Mouse (Mus musculus): Measurements from ENCODE around the gene Efcab11.

The Efcab11 gene

DNA sequence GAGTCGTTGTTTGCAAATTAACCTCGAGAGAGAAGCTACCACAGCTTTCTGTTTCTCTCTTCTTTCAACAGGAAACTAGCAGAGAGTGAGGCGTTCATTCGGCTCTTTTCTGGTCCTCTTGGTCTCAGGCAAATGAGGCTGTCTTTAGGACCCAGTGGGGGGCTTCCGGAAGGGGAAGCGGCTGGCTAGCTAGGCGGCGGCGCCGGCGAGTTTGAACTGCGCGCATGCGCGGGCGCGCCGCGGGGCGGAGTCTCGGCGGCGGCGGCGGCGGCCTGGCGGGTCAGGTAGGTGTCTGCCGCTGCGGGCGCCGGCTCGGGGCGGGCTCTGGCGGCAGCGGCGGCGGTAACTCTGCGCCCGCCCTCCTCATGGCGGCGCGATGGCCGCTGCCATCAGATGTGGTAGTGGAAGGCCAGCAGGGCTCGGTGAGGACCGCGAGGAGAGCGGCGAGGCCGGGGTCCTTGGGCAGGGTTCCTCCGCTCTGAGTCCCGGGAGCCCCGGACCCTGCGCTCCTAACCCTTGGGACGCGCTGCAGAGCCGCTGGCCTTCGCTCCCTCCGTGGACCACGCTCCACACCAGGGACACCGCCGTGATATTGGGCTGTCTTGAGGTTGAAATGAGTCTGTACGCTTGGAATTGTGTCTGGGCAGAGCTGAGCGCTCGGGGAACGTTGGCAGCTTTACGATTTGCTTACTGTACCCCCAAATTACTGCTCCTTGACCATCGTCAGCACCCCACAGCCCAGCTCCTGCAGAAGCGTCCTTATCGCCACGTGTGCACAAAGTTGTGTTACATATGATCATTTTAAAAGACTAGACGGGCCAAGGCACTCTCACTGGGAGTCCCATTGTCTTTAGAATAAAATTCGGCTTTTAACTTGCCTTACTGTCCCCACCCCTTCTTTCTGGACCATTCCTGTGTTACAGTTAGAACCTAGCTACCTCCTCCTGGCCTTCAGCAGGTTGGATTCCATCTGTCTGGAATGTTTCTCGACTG, at the start of gene Efcab11, which contains the start of gene Tdp1:
Gene Efcab11, minus strand, starts transcription at position 171 of the 993 bp plus-strand sequence.
Gene Tdp1, plus strand, starts transcription at position 249 of the 993 bp plus-strand sequence.
- peak; percentile 83 for DNase-seq (ENCODE audit: low read depth, low spot score)

DNA sequence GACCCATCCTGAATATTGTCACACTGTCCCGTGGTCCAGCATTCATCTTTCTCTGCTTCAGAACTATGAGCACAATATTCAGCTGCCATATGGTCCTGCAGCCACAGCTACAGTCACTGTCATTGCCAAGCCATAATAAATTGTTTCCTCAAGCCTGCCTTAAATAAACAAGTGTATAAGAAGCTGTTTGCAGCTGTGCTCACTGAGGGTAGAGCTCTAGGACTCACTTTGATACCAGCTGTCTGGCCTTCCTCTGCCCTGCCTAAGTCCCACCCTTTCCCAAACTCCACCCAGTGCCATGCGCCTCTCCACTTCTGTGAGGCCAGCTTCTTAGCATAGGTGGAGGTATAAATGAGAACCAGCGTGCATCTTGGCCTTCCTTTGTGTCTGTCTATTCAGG, 49.4 kb upstream of the Efcab11 start:
- no peak for DNase-seq (ENCODE audit: low read depth, low spot score)

DNA sequence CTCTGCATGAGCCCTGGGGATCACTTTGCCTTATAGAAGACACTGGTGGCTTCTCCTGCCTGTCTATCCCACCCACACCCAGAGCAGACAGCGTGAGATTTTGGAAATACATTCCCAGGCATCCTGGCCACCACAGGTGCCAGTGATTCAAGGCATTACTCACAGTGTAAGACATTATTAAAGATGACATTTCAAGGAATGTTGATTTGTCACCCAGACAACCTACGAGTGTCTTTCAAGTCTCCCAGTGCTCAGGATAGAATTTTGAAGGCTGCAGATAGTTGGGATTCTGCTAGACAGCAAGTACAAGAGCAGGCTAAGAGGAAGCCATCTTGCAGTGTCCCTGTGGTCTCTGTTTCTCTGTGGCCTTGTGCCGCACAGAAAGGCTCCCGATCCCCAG, 48.0 kb upstream of the Efcab11 start:
- no peak for DNase-seq (ENCODE audit: low read depth, low spot score)

DNA sequence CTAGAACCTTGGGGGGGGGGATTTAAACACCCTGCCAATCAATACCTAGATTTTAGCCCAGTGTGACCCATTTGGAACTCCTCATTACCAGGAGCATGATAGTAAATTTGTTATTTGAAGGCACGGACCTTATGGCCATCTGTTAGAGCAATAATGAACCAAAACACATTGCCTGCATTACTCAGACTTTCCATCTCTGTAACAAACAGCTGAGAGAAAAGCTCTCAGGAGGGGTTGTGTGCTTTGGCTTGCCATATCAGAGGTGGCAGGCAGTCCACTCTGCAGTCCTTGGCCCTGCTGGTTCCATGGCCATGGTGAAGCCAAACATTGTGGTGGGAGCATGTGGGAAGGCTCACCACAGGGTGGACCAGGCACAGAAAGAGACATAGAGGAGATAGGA, 44.9 kb upstream of the Efcab11 start:
- DNase-seq (ENCODE audit: low read depth, low spot score): no peak

DNA sequence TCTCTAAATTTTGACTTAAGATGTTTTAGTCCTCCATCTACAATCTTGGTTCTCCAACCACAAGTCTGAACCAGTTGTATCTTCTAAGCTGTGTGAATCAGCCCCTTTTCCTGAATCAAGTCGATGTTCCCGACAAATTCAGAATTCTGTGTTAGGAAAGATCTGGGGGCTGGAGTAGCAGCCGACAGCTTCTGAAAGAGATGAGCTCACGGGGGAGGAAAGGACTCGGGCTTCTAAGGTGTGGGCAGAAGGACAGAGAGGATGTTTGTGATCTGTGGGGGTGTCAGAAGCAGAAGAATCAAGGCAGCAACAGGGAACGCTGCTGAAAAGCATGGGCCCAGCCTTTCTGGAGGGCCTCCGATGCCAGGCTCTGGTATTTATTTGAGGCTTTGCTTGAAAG, 44.1 kb upstream of the Efcab11 start:
- no peak for DNase-seq (ENCODE audit: low read depth, low spot score)

DNA sequence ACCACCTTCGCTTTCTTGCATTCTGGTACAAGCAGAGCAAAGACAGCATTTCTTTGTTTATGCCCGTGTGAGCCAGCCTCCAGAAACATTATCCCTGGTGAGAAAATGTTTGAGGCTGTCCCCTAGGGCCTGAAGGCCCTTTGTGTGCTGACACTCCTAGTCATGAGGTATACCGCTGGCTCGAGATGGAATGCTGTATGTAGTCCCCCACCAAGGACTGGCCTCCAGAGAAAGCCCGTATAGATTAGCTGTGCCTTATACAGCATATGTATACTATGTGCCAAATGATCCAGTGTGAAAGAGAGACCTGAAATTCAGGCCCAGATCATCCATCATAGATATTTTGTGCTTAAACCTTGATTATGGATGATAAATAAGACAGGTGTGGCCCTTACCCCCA, 39.5 kb upstream of the Efcab11 start:
- no peak for DNase-seq (ENCODE audit: low read depth, low spot score)

DNA sequence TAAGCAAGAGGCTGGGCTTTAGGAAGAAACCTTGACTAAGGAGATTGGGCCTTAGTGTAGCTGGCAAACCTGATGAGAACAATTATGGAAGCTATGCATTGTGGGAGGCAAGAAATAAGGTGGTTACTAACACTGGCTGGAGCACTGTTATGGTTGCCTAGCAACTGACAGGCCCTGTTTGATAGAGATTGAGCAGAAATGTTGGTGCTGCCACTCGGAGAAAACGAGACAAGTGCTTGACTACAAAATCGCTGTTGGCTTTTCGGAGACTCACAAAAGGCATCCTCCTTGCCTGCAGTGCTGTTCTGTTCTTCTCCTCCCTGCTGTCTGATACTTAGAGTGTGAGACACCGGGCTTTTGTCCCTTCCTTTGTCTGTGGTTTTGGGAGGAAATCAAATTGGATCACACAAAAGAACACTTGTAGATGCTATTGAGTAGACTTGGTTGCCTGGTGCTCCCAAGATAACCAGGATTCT, 38.9 kb upstream of the Efcab11 start:
- no peak for DNase-seq (ENCODE audit: low read depth, low spot score)

DNA sequence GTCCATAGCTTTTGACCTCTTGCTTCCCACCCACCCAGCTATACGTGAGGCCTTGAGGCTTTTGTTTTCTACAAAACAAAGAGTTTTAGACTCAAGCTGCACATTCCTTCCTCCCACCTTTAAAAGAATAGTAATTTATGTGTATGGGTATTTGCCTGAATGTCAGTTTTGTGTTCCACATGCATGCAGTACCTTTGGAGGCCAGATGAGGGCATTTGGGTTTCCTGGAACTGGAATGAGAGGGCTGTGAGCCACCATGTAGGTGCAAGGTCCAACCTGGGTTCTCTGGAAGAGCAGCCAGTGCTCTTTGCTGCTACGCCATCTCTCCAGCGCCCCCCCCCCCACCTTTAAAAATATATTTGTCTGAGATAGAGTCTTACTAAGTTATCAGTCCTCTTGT, 36.8 kb upstream of the Efcab11 start:
- DNase-seq (ENCODE audit: low read depth, low spot score): no peak

DNA sequence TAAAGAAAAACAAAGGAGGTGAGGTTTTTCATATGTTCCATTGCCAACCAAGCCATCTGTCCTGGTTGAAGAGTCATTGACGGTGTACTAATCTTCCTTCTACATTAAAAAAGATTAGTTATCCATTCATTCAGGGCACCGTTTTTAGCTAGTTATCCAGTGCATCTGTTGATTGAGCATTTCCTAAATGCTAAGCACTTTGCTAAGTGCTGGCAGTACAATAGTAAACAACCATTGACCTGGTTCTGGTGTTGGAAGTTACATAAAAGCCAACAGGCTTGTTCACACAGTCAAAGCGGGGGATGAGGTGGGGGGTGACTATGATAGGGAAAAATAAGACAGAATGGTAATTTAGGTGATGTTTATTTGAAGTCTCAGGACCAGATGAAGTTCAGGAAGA, 35.4 kb upstream of the Efcab11 start:
- DNase-seq (ENCODE audit: low read depth, low spot score): no peak

DNA sequence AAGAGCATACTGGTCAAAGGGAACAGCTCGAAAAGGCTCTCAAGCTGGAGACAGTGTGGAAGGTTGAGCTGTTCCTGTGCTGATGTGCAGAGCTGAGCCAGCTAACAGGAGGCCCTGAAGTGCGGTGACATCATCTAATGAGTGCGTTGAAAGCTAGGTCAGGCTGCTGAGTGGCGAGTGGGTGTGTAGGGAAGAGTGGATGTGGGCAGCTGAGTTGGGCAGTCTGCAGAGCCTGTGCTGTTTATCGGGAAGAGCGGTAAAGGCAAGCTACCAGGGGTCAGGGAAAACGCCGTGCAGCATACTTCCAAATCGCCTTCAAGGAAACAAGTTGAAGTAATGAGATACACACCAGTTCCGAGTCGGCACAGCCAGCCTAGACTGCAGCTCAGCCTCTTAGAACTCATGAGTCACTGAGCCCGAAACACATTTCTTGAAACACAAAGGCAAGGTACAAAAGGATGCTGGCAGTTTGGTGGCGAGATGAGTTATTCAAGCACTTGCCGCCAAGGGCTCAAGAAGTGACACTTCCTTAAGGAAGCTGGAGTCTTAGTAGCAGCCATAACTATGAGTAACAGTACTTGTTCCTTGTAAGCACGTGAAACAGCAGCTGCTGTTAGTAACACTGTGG, 33.7 kb upstream of the Efcab11 start:
- DNase-seq (ENCODE audit: low read depth, low spot score): no peak

DNA sequence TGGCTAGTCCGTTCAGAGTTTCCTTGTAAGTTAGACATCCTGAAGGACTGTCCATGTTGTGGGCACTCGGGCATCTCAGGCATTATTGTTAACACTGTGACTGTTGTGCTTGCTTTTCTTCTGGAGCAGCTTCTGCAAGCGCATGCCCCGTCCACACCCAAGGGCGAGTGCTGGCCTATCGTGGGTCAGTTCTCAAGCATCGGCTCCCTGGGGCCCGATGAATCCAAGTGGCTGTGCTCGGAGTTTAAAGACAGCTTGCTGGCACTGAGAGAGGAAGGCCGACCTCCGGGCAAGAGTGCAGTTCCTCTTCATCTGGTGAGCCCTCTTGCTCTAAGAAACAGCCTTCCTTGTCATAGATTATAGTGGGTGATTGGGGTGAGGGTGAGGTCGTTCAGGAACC, 27.2 kb upstream of the Efcab11 start:
- DNase-seq (ENCODE audit: low read depth, low spot score): no peak

DNA sequence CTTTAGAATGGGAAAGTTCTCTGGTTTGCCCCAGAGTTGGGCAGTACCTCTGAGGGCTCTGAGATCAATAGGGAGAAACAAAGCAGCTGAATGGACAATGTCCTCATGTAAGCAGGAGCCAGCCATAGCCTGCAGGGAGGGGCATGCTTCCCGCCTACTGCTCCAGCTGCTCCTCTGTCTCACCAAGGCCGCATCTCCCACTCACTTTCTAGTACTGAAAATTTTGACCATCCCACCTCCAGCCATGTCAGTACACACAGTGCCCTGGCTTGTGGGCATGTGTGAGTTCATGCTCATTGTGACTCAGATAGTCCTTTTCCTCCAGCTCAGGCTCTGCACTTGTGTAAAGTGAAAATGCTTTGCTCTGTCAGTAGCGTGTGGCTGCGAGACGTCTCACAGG, 20.3 kb upstream of the Efcab11 start:
- no peak for DNase-seq (ENCODE audit: low read depth, low spot score)

DNA sequence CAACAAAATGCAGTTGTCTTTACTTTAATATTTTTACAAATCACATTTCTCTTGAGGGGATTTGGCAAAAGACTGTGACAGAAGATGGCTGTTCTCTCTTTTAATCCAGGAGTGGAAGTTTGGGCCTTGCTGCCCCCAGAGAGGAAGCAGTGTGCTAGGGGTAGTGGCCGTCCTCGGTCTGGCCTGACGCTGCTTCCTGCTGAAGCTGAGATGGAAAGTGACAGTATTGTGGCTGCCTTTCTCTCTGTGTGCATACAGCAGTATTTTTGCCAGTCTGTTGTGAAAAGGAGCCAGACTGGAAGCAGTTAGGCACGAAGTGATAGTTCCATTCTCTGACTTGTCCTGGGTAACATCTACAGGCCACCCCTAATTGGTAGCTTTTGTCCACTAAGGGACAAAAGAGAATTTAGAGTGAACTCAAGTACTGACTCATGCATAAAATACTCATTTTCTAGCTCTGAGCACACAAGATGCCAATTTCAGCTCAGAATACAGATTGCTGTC, 18.7 kb upstream of the Efcab11 start:
- DNase-seq (ENCODE audit: low read depth, low spot score): no peak

DNA sequence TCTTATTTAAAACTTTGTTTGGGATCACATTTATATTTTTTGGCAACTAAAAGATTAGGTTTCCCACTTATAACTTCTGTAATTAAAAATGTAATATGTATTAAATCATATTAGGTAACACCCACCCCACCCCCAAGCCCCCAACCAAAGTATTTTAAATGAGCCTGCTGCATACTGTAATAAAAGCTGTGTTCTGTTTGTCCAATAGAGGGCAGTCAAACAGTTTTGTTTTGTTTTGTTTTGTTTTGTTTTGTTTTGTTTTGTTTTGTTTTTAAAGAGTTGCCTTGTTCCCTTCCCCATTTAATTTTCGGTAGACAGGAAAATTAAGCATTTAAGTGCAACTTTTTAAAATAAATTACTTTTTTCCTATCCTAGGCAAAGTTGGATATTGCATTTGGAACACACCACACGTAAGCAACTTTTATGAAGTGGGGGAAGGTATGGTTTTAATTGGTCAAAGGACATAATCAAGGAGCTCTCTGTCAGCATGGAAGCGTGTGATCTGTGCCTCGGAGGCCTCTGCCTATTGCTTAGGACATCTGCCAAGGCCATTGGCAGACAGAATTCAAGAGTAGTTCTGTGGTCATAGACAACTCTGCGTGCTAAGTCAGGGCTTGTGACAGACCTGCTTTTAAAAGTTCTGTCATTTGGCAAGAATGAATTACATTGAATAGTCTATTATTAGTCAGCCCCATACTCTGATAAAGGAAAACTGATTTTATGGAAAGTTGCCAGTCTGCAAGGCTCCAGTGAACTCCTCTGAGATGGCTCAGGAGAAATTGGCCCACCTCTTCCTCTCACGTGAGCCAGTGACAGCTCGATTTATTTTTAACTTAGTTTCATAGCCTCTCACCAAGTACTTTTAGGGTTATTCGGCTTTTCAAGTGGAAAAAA, 18.0 kb upstream of the Efcab11 start:
- no peak for DNase-seq (ENCODE audit: low read depth, low spot score)

DNA sequence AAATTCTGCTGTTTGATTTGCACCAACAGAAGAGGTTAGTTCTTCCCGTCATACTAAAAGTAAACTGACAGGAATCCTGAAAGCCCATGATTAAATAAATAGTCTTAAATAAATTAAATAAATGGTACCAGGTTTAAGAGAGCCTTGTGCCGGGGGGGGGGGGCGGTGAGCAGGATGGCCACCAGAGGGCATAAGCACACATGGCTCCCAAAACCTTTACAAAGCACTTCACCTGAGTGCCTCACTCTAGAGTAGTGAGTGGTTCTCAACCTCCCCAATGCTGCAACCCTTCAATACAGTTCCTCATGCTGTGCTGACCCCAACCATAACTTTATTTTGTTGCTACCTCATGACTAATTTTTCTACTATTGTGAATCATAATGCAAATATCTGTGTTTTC, 15.8 kb upstream of the Efcab11 start:
- DNase-seq (ENCODE audit: low read depth, low spot score): no peak

DNA sequence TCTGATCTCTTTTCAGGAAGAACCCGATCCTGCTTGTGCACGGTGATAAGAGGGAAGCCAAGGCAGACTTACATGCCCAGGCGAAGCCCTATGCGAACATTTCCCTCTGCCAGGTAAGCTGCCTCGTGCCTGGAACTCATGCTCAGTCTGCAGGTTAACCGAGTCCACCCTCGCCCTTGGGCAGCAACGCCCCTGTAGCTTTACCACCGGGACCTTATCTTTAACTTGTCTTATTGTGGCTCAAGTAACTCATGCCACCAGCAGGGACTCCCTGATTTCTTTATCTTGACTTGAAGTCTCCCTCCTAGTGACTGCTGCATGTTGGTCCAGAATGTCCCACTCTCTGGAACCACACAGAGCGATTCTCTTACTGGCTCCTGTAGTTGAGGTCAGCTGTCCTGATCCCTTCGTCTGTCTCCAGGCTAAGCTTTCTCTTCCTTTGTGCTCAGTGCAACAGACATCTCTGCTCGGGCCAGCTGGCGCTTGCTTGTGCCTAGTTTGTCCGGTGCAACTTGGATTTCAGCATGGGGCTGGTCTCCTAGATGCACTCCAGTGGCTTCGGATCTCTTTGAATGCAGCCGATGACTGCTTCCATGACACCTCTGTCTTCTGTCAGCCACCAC, 14.1 kb upstream of the Efcab11 start:
- DNase-seq (ENCODE audit: low read depth, low spot score): no peak

DNA sequence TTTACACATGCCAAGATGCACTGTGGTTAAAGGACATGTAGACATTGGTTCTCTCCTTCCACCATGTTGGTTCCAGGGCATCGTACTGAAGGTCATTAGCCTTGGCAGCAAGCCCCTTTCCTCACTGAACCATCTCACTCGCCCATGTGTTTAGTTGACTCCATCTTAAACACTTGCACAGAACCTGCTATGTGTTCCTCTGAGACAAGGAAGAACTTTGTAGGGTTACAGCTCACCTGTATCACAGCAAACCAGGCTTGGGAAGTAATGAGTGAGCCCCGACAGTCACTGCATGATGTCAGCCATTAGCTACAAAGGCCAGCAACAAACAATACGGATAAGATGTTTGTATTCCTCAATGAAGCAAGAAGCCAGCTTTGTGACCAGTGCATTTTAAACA, 13.6 kb upstream of the Efcab11 start:
- DNase-seq (ENCODE audit: low read depth, low spot score): no peak

DNA sequence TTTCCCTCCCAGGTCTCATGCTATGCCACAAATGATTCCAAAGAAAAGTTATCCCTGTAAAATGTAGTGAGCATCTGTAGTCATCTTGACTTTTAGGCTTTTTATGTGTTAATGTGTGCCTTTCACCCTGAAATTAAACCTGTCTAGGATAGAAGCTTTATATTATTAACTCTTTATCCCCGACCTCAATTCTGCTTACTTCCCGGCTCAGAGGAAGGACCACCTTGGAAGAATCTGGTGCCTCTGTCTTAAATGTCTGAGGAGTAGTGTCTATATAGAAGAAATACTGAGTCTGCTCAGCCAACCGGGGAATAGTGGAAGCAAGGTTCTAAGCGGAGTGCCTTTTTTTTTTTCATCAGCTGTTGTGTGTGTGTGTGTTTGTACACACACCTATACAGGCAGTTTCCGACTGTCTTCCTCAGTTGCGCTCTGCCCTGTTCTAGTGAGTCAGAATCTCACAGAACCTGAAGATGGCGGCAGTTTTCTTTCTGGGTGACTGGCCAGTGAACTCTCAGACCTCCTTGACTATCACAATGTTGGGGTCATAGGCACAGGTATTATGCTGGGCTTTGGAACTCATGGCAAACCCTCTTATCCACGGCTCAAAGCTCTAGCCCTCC, 1.2 kb upstream of the Efcab11 start:
- DNase-seq (ENCODE audit: low read depth, low spot score): no peak

DNA sequence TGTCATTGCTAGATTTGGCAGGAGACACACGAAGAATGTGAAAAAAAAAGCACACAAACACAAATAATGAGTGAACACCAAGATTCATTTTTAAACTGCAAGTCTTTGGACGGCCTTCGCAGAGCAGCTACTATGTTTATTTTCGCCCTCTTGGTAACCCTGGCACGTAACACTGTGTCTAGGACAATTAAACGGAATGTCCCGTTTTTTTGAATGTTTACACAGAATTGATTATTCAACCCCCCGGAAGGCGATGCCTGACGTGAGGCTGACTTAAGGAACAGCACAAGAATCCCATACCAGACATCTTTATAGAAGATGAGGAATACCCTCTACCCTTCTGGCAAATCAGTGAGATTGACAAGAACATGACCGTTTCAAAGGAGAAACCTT, 530 bp downstream of the Efcab11 start:
- DNase-seq (ENCODE audit: low read depth, low spot score): no peak

DNA sequence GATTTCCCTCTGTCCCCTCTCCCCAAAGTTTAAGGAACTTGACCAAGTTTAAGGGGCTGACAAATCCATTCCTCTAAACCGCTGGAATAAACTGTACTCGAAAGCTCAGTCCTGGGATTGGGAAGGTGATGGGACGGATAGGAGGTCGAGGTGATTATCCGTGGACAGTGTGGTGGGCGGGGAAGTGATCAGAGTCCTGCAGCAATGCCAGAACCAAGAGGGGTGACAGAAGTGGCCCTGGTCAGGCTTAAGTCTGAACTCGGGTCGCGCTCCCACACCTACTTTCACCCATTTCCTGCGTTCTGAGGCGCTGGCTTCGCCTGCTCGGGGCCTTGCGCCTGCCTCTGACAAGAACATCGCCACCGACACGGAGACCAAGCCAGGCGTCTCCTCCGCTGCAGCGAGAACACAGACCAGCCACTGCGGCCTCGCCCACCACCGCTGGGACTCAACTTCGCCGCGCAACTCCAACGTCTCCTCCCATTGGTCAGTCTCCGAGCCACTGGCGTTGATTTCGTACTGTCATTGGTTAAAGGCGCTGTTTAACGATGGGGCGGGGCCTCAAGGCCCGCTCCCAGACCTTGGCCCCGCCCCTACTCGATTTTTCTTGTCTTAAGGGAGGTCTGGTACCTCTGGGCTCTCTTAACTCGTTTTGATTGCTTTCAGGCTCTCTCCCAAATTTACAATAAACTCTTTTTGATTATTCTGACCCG, 1.1 kb downstream of the Efcab11 start:
- peak; percentile 66 for DNase-seq (ENCODE audit: low read depth, low spot score)
